Mouse (Mus musculus) heart, postnatal 0 days (tissue): Measurements from ENCODE around the gene Atg14.
"Not testable (repeated sequence)": the region's sequence is repeated elsewhere in the genome, so short reads cannot be mapped to it uniquely, and the experiment has no call there.

Experiments
- CTCF ChIP-seq: IDR thresholded peaks from 2 replicates; pipeline ENCODE4 v1.5.1; 2016; ENCODE audit warnings: antibody characterized with exemption, control low read depth, low read depth
- EP300 ChIP-seq: IDR thresholded peaks from 2 replicates; pipeline ENCODE4 v1.6.1; 2016; ENCODE audit warnings: antibody characterized with exemption, low read depth

DNA sequence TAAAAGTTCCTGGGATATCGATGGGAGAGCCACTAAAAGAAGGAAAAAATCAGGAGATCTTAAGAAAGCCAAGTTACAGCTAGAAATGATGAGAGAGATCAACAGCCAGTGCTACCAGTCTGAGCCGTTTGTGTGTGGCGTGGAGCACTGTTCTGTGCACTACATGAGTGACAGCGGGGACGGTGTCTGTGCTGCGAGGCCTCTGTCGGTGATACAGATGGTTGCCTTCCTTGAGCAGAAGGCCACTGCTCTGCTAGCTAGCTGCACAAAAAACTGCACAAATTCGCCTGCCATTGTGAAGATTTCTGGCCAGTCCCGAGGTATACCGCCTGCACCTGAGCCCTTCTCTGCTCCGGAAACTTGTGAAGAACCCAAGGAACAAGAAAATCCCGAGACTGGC, 40.9 kb downstream of the Atg14 start:
- not testable (repeated sequence) for TF ChIP-seq CTCF, EP300
